Mouse (Mus musculus) G1E (cell line): ENCODE results near the gene Snrpd3.

Source experiments
- CTCF ChIP-seq: IDR thresholded peaks from 2 replicates; pipeline ENCODE4 v1.5.1; 2012; ENCODE audit warnings: low read depth, low read length, inconsistent platforms, mixed read lengths
- GATA1 ChIP-seq: IDR thresholded peaks from 2 replicates; pipeline ENCODE4 v1.6.1; 2012; ENCODE audit warnings: borderline replicate concordance, low read length, inconsistent platforms, mixed read lengths
- GATA2 ChIP-seq: IDR thresholded peaks from 2 replicates; pipeline ENCODE4 v1.6.1; 2012; ENCODE audit warnings: low read depth, low read length, inconsistent platforms, borderline replicate concordance
- TAL1 ChIP-seq: conservative IDR thresholded peaks from 2 replicates; pipeline ENCODE4 v1.6.1; 2012; ENCODE audit warnings: low read depth, low read length, inconsistent platforms, mixed read lengths

DNA sequence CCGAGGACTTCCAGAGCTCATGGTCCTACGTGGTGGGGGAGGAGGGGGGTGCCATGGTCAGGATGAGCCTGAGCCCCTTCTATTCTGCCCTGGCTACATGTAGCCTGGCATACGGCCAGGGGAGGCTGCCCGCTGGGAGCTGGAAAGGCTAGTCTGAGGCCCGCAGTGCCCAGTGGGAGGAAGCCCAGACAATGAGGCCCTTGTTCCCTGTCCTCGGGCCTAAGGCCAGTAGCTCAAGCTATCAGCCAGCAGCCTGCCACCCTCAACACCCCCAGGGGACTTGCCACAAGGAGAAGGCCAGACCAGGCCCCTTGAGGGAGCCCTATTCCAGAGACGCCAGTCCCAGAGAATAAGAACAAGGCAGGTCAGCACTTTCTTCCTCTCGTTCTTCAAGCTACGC is 38.7 kb downstream of the Snrpd3 start:
- TF ChIP-seq GATA1 (no peak), CTCF (no peak), TAL1 (no peak), GATA2 (no peak)
